Mouse (Mus musculus) gastrocnemius, adult 2 months (tissue): ENCODE data around the gene Nyx. TPM values are rescaled to one million over a fixed set of nuclear protein-coding genes. Genes with fewer than 3 reads are reported as not detected.

Experiments
- DNase-seq: peaks from one replicate; pipeline ENCODE4 v3.0.0; 2022
- H3K27ac ChIP-seq: fragments of 200-600 bp; 2 replicates; pipeline ENCODE4 v1.8.1; 2022; ENCODE audit warnings: mild to moderate bottlenecking
- H3K4me3 ChIP-seq: fragments of 200-600 bp; 2 replicates; pipeline ENCODE4 v1.8.1; 2022; ENCODE audit warnings: mild to moderate bottlenecking, moderate library complexity
- CTCF ChIP-seq: fragments of 200-600 bp; IDR thresholded peaks from 2 replicates; pipeline ENCODE4 v1.8.1; 2022; ENCODE audit warnings: antibody characterized with exemption, mild to moderate bottlenecking, moderate library complexity
- intact Hi-C: fragments of 180-260 bp; cut with DNase I; formaldehyde crosslinking; loops from one replicate; pipeline ENCODE4 v1.15.1; 2025
- total RNA-seq, 2 experiments: library from RNA; stranded (reverse); gene quantifications; 2 replicates each; pipeline ENCODE4 v1.2.3; 2021

Gene Nyx
- total RNA-seq, 2 experiments from 2014 or later: 0.03 TPM; not detected in 1

DNA sequence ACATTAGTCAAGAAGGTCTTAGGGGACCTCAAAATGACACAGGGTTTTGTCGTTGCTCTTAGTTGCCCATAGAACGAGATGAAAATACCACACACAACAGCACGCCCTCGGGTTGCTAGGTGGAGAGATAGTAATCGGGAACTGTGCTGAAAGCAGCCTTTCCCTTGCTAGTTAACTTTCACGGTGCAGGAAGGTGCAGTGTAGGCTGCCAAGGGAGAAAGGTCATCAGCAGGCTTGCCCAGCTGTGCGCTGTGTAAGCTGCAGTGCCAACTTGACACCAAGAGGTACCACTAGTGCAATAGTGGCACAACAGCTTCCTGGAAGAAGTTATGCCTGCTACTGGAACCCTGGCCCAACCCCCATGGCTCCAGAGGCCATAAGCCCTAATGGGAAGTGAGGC lies 38.5 kb downstream of the Nyx start:
- Histone ChIP-seq H3K4me3 (no peak overlapping the region), H3K27ac (peak overlapping the region; percentile 78)
- intact Hi-C loops: no loop called here
- no peak for TF ChIP-seq CTCF
- no peak for DNase-seq

DNA sequence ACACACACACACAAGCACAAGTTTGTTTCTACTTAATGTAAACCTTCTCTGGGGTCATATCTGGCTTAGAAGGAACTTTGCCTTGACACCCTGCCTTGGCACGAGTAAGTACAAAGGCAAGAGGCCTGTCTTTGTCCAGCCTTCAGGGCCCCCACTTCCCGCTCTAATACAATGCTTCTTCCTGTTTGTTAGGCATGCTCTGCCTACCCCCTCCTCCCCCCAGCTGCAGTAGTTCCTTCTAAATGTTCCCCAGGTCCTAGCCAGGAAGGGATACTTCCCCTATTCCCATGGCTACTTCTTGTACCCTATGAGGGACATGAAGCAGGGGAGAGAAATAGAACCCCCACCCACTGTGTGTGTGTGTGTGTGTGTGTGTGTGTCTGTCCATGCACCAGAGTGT lies 40.5 kb downstream of the Nyx start:
- H3K27ac ChIP-seq: peak overlapping the region; percentile 41
- no peak overlapping the region for H3K4me3 ChIP-seq
- intact Hi-C loops: no loop called here
- DNase-seq: no peak
- no peak for TF ChIP-seq CTCF

DNA sequence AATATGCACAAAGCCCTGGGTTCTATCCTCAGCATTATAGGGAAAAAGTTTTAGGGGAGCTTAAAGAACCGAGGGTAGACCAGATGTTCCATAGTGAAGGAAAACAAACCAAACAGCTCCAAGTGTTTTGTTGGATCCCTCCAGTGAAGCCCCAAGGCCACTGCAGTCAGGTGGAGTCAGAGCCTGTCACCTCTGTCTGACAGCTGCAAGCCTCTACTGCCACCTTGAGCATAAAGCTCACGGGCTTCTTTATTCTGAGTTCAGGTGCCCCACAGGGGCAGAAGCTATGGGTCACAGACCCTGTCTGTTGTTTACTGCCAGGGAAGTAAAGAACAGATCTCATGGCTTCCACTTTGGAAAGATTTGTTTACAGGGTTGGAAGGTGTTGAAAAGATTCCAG lies 47.2 kb downstream of the Nyx start:
- Histone ChIP-seq H3K4me3 (no peak overlapping the region), H3K27ac (peak overlapping the region; percentile 8; the same call in 1 of the 2 replicates)
- intact Hi-C loops: loop anchor here (2.0 to 5.0 kb wide), 2 partner anchors 51 to 286 kb away; no protein-coding TSS in a partner anchor
- peak; percentile 70 for TF ChIP-seq CTCF
- DNase-seq: no peak

DNA sequence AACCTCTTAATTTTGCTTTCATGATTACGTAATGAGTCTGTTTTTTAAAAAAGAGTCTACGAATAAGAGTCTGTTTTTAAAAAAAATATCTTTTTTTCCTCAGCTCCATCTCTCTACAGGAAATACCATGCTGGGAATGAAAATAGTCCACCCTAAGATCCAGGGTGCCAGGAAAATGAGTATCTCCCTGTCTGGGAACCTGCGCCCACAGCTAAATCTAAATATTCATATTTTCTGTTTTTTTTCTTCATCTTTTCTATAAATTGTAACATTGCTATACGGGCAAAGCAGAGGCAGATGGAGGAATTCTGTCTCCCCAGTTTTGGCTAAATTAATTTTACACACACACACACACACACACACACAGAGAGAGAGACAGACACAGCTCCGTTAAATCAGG lies 48.0 kb downstream of the Nyx start:
- no peak overlapping the region for H3K4me3 ChIP-seq
- no peak for TF ChIP-seq CTCF
- intact Hi-C loops: loop anchor here (2.0 to 5.0 kb wide), 2 partner anchors 52 to 287 kb away; no protein-coding TSS in a partner anchor
- DNase-seq: no peak
- no peak overlapping the region; the same call in 1 of the 2 replicates for H3K27ac ChIP-seq

DNA sequence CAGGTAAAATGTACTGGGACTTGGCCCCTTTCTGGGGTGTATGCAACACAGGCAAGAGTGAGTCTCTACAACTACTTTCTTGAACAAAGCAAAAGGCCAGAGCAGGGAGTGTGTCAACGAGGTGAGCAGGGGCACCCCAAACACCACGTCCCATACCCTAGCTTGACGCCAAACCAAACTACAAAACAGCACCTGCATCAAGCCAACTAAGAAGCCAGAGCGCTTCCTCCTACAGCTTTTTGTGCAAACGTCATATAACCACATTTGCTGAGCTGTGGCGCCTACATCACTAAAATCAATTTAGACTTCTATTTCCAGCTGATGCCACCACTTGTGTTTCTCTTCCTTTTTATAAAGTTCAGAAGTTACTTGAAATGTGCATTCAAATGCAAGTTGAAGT lies 50.5 kb downstream of the Nyx start:
- no peak overlapping the region for H3K4me3 ChIP-seq
- intact Hi-C loops: no loop called here
- no peak overlapping the region for H3K27ac ChIP-seq
- no peak for DNase-seq
- TF ChIP-seq CTCF: no peak

DNA sequence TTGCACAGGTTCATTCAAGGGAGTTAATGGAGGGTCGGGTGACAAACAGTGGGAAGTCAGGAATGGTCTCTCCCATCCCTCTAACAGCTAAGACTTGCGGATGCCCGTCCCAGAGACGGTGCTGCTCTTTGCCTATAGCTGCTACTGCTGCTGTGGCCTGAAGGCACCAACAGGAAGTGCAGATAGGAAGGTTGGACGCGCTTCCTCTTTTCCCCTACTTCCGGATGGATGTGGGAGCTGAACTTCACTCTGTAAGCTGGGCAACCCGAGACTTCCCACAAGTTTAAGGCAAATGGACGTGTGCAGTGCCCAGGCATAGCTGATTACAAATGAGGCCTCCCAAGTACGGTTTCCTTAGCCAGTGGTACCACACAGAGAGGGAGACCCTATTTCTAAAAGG lies 52.1 kb downstream of the Nyx start:
- intact Hi-C loops: no loop called here
- H3K27ac ChIP-seq: peak overlapping the region; percentile 64

DNA sequence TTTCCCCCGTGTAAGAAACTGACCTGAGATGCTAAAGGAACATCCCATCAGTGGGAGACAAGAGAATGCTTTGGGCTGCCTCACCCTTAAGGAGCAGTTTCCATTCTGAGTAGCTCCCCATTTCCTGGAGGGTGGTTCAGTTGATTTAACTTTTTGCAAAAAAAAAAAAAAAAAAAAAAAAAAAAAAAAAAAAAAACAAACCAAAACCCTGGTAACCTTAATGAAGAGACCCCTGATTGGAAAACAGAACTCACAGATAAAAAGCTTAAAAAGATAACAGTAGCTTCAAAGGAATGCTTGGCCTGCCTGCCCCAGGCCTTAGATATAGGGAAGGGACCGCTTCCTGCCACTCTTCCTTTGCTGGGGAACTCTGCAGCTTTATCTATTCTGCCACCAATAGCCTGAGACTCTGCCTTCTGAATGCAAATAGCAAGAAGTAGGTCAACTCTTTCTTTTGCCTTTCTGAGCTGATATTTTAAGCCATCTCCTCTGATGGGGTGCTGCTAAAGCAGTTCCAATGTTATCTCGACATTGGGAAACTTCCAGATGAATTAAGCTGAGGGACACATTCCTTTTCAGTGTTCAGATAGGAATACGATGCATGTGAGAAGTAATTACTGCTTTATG lies 53.0 kb downstream of the Nyx start:
- peak overlapping the region; percentile 64 for H3K27ac ChIP-seq

More for the DNA sequence above, 52.1 kb downstream of the Nyx start:
- no peak overlapping the region for H3K4me3 ChIP-seq
- no peak for TF ChIP-seq CTCF
- DNase-seq: no peak

DNA sequence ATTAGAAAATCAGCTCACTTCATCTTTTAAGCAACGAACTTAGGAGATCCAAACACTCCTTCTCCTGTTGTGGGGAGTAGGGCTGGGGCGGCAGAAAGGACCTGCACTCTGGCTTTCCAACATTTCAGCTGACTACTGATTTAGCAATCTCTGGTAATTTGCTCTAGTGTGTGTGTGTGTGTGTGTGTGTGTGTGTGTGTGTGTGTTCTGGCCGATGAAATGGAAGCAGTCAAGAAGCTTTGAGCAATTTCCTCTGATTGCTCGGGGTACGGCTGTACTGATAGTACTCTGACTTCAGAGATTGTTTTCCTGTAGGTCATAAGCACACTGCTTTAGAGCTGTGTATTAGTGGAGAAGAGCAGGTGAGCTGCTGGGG lies 53.5 kb downstream of the Nyx start:
- intact Hi-C loops: no loop called here
- peak overlapping the region; percentile 64 for H3K27ac ChIP-seq
- no peak for TF ChIP-seq CTCF
- H3K4me3 ChIP-seq: no peak overlapping the region
- no peak for DNase-seq

More for the DNA sequence above, 53.0 kb downstream of the Nyx start:
- TF ChIP-seq CTCF: no peak
- intact Hi-C loops: no loop called here
- no peak overlapping the region for H3K4me3 ChIP-seq
- DNase-seq: no peak

DNA sequence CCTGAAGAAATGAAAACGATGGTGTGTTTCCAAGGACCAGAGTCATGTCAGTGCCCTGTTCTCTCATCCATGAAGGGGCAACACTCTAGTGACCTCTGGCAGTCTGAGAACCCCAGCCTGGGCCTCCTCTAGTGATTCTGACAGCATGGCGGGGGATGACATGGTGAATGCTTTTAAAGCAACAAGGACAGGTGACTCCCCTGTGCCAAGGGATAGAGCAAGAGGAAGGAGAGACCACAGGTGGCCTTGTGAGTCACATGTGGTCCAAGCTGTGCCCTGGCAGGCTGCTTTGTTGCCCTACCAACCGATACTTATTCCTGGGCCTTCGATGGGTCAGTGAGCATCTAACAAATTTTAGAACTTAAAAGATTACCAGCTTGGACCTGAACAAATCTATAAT lies 54.7 kb downstream of the Nyx start:
- no peak for TF ChIP-seq CTCF
- intact Hi-C loops: no loop called here
- no peak for DNase-seq
- no peak overlapping the region for H3K4me3 ChIP-seq
- peak overlapping the region; percentile 62 for H3K27ac ChIP-seq

DNA sequence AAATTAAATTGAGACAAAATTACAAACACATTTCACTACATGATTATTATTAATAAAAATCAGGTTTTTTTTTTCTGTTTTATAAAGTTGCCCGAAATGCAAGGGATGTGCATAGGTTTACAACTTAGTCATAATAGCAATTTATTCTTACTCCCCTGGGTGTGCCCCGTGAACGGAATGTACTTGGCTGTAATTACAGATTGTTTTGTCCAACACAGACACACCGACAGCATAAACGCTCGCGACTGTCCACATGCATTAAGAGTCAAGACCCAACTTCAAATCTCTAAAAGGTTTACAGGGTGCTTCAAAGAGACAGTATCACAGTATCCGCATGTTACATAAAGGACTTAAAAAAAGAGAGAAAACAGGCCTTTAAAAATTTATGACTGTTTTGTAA lies 55.4 kb downstream of the Nyx start:
- Histone ChIP-seq H3K27ac (peak overlapping the region; percentile 43; the same call in 1 of the 2 replicates), H3K4me3 (no peak overlapping the region)
- DNase-seq: no peak
- intact Hi-C loops: no loop called here
- TF ChIP-seq CTCF: no peak

Other genes starting within 250 kb of the Nyx start
- gene Ddx3x, start 185.1 kb upstream of the Nyx start, total RNA-seq: 100 to 1,000 TPM; 138 to 199 TPM
- gene Gpr34, start 166.0 kb downstream of the Nyx start, total RNA-seq: under 1 TPM; 0.41 to 0.42 TPM
- gene Gpr82, start 195.3 kb downstream of the Nyx start, total RNA-seq: not detected